Mouse (Mus musculus) hindbrain, embryonic 12.5 days (tissue): ENCODE results near the gene D5Ertd579e. TPM values are rescaled to one million over a fixed set of nuclear protein-coding genes. Genes with fewer than 3 reads are reported as not detected.

Experiments used
- ATAC-seq: fragments of 200-750 bp; cut with Nextera tagmentation; 2 replicates; pipeline ENCODE4 v1.8.0; 2017; ENCODE audit warnings: moderate TSS enrichment; ENCODE audit not compliant: low FRiP score
- H3K27ac ChIP-seq: fragments of 300-500 bp; sonication (generic); 2 replicates; pipeline ENCODE4 v1.5.1; 2016; ENCODE audit warnings: mild to moderate bottlenecking
- H3K27me3 ChIP-seq: fragments of 300-500 bp; sonication (generic); 2 replicates; pipeline ENCODE4 v1.6.1; 2016; ENCODE audit warnings: mild to moderate bottlenecking
- H3K36me3 ChIP-seq: fragments of 300-500 bp; sonication (generic); 2 replicates; pipeline ENCODE4 v1.6.1; 2016; ENCODE audit warnings: mild to moderate bottlenecking
- H3K4me1 ChIP-seq: fragments of 300-500 bp; sonication (generic); 2 replicates; pipeline ENCODE4 v1.6.1; 2016
- H3K4me2 ChIP-seq: fragments of 300-500 bp; sonication (generic); replicated peaks from 2 replicates; pipeline ENCODE4 v1.6.1; 2016; ENCODE audit warnings: mild to moderate bottlenecking
- H3K4me3 ChIP-seq: fragments of 300-500 bp; sonication (generic); 2 replicates; pipeline ENCODE4 v1.5.1; 2016; ENCODE audit warnings: mild to moderate bottlenecking
- H3K9ac ChIP-seq: fragments of 300-500 bp; sonication (generic); 2 replicates; pipeline ENCODE4 v1.6.1; 2016; ENCODE audit warnings: mild to moderate bottlenecking, moderate library complexity
- H3K9me3 ChIP-seq: fragments of 300-500 bp; sonication (generic); replicated peaks from 2 replicates; pipeline ENCODE4 v1.6.1; 2016; ENCODE audit warnings: mild to moderate bottlenecking
- WGBS: fragments of 180-500 bp; shearing (Covaris S2); methylation state at CpG from one replicate; pipeline ENCODE4 v1.1.7; 2016; 5-methylcytosine and 5-hydroxymethylcytosine counted together
- polyA plus RNA-seq: library from polyadenylated mRNA; unstranded; fragments of >200 nt; fragmentation: Nextera tagmentation; extraction: Ambion mirVana; gene quantifications from 2 replicates; pipeline ENCODE4 v1.2.1, GENCODE M21; 2016

Gene D5Ertd579e
- polyA plus RNA-seq, 1 experiment from 2014 or later: 41.8 TPM

DNA sequence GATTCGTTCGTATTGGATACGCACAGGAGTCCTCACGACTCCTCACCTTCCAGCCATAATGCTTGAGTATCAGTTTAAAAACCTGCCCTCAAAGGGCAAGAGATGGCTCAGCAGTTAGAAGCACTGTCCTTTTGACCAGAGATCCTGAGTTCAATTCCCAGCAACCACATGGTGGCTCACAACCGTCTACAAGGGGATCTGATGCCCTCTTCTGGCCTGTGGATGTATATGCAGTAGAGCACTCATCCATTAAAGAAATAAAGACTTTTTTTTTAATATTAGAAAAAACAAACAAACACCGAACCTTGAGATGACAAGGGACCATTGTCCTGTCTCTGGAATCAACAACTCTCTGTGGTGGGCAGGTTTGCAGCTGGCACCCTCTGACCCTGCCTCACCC is 111.5 kb downstream of the D5Ertd579e start:
- H3K36me3 ChIP-seq: no peaks in the 10 kb centered on the region
- no peak overlapping the region for H3K4me2 ChIP-seq
- no peak overlapping the region for H3K4me3 ChIP-seq
- H3K27me3 ChIP-seq: no peaks in the 10 kb centered on the region
- WGBS: 68% methylated on average over 6 of the region's 6 CpGs
- H3K9me3 ChIP-seq: no peaks in the 10 kb centered on the region
- no peak overlapping the region for H3K9ac ChIP-seq
- H3K4me1 ChIP-seq: peaks cover 13% of the 10 kb centered on the region
- H3K27ac ChIP-seq: no peak overlapping the region
- no peak for ATAC-seq

DNA sequence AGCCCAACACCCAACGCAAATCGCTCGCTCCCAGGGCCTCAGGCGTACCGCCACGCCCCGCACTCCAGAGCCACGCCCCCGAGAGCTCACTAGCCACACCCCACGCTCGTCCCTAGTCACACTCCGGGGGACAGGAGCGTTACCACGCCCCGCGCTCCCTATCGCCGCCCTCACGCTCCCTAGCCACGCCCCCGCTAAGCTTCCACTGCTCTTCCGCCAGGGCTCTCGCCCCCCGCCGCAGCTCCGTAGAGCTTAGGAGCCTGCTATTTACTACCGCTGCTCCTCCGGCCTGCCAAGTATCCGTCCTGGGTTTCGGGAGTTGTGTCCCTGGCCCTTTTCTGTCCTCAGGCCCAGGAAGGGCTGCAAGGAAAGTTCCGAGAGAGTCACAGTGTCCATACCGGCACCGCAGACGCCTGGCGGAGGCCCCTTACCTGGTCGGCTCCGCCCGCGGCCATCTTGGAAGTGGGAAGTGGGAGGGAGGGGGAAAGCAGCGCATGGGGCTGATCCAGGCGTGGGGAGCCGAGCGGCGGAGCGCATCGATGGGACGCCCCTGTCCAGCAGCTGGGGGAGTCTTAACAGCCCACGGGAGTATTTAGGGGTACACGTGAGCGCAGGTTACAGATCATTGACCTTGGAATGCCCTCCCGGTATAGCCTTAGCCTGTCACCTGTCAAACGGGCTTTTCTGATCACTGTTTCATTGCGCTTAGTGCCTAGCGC is 113.7 kb downstream of the D5Ertd579e start:
- ATAC-seq: peak; percentile 96
- WGBS: 2% methylated on average over 54 of the region's 54 CpGs
- peaks cover 13% of the 10 kb centered on the region for H3K4me1 ChIP-seq

DNA sequence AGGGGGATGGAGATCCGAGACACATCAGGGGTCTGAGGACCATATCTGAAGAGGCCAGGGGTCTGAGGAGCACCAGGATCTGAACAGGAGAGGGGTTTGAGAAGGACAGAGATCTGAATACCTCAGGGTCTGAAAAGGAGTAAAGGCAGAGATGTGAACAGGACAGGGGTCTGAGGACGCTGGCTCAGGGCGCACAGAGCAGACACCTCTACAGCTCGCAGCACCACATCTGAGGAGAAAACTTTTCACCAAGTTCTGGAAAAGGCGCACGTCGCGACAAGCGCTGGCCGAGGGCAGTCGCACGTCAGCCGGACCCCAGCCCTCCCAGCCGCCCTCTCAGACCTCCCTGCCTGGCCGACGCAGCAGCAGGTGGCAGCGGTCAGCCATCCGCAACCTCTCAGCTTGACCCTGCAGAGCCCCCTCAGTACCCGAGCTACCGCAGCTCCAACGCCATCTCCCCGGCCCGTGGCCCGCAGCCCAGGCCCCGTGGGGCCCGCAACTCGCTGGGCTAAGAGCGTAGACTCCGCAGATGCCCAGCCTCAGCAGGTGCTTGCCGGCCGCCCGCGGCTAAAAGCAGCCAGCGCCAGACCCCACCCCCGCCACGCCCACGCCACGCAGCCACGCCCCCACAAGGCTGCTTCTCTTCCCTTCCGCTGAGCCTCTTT is 114.4 kb downstream of the D5Ertd579e start:
- Histone ChIP-seq H3K9ac (peak overlapping the region; percentile 76), H3K4me2 (peak overlapping the region; percentile 89), H3K4me1 (peaks cover 13% of the 10 kb centered on the region), H3K4me3 (peak overlapping the region; percentile 54), H3K36me3 (no peaks in the 10 kb centered on the region), H3K9me3 (no peaks in the 10 kb centered on the region), H3K27me3 (no peaks in the 10 kb centered on the region), H3K27ac (peak overlapping the region; percentile 82)
- WGBS: 1% methylated on average over 35 of the region's 40 CpGs
- peak; percentile 27 for ATAC-seq

More for the DNA sequence above, 113.7 kb downstream of the D5Ertd579e start:
- Histone ChIP-seq H3K36me3 (no peaks in the 10 kb centered on the region), H3K27me3 (no peaks in the 10 kb centered on the region), H3K9me3 (no peaks in the 10 kb centered on the region), H3K4me2 (peak overlapping the region; percentile 89), H3K27ac (peak overlapping the region; percentile 82), H3K4me3 (peak overlapping the region; percentile 54), H3K9ac (peak overlapping the region; percentile 76)

DNA sequence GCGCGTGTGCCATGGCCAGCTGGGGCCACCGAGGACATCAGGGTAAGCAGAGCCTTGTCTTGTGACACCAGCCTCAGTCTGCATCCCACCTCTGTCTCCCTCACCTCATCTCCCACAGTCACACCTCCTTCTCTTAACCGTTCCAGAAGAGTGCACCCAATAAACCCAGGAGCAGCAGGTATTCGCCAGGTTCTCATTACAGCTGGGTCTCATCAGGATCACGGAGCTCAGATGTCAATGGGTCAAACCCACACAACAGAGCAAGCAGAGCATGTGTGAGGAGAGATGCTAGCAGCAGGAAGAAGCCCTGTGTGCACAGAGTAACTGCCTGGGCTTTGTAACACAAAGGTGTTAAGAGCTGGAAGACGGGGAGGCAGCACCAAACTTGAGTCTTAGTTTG is 115.9 kb downstream of the D5Ertd579e start:
- 84% methylated on average over 7 of the region's 7 CpGs for WGBS

DNA sequence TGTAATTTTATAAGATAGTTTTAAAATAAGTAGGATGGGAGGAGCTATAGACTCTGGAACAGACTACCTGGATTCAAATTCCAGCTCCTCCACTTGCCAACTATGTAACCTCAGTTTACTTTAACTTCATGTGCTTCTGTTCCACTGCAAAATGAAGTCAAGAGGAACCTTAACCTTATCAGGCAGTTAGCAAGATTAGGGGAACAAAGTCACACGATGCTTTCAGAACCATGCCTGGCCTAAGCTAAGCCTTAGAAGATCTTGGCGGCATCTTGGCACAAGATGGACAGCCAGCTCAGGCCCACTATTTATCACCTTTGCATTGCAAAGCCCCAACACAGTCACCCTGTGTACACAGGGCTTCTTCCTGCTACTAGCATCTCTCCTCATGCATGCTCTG is 116.8 kb downstream of the D5Ertd579e start:
- ATAC-seq: no peak
- no peaks in the 10 kb centered on the region for H3K9me3 ChIP-seq
- H3K4me1 ChIP-seq: peaks cover 18% of the 10 kb centered on the region
- H3K9ac ChIP-seq: no peak overlapping the region
- H3K36me3 ChIP-seq: no peaks in the 10 kb centered on the region
- no peak overlapping the region for H3K4me2 ChIP-seq
- 91% methylated on average over 2 of the region's 2 CpGs for WGBS
- no peaks in the 10 kb centered on the region for H3K27me3 ChIP-seq
- H3K4me3 ChIP-seq: no peak overlapping the region
- H3K27ac ChIP-seq: no peak overlapping the region

More for the DNA sequence above, 115.9 kb downstream of the D5Ertd579e start:
- no peaks in the 10 kb centered on the region for H3K27me3 ChIP-seq
- no peak overlapping the region for H3K9ac ChIP-seq
- H3K4me3 ChIP-seq: no peak overlapping the region
- no peaks in the 10 kb centered on the region for H3K9me3 ChIP-seq
- H3K4me2 ChIP-seq: no peak overlapping the region
- peaks cover 13% of the 10 kb centered on the region for H3K4me1 ChIP-seq
- no peaks in the 10 kb centered on the region for H3K36me3 ChIP-seq
- H3K27ac ChIP-seq: no peak overlapping the region
- no peak for ATAC-seq

DNA sequence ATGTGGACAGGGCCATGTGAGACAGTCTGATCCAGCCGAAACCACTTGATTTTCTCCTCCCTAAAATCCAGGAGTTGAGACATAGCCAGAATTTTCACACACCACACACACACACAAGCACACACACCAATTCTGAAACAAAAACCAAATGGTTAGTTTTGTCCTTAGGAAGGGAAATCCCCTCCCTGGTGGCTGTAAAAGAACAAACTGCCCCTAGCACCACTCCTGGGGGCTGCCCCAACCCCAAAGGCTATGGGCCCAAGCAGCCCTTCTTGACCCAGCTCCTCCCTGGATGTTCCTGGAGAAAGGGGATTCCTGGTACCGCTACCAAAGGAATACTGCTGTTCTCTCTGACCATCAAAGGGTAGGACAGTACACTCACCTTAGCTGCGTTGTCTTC is 119.4 kb downstream of the D5Ertd579e start:
- 92% methylated on average over 3 of the region's 3 CpGs for WGBS

DNA sequence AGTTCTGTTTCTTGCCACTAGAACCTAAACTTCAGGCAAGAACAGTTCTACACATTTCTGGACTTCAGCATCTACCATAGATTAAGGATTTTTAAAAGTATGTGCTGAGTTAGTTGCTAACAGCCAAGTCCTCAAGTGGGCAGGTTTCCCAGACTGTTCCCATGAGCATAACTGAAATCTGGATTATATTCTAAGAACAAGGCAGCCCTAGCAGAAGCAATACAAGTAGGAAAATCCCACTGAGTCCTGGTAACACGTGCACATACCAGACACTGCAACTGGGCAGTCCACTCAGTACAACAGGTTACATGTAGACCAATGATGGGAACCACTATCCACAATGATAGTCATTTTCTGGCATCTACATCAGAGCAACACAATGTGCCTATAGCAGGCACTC is 120.1 kb downstream of the D5Ertd579e start:
- Histone ChIP-seq H3K27me3 (no peaks in the 10 kb centered on the region), H3K4me2 (no peak overlapping the region), H3K4me3 (no peak overlapping the region), H3K4me1 (peaks cover 5% of the 10 kb centered on the region; the same call in 1 of the 2 replicates), H3K27ac (no peak overlapping the region), H3K36me3 (peaks cover 7% of the 10 kb centered on the region), H3K9ac (no peak overlapping the region), H3K9me3 (no peaks in the 10 kb centered on the region)
- WGBS: 87% methylated on average over 1 of the region's 1 CpGs
- ATAC-seq: no peak

More for the DNA sequence above, 119.4 kb downstream of the D5Ertd579e start:
- no peaks in the 10 kb centered on the region for H3K9me3 ChIP-seq
- peaks cover 2% of the 10 kb centered on the region; the same call in 1 of the 2 replicates for H3K36me3 ChIP-seq
- no peaks in the 10 kb centered on the region for H3K27me3 ChIP-seq
- no peak overlapping the region for H3K9ac ChIP-seq
- H3K4me1 ChIP-seq: peaks cover 13% of the 10 kb centered on the region
- no peak overlapping the region for H3K27ac ChIP-seq
- H3K4me3 ChIP-seq: no peak overlapping the region
- no peak overlapping the region for H3K4me2 ChIP-seq
- no peak for ATAC-seq

DNA sequence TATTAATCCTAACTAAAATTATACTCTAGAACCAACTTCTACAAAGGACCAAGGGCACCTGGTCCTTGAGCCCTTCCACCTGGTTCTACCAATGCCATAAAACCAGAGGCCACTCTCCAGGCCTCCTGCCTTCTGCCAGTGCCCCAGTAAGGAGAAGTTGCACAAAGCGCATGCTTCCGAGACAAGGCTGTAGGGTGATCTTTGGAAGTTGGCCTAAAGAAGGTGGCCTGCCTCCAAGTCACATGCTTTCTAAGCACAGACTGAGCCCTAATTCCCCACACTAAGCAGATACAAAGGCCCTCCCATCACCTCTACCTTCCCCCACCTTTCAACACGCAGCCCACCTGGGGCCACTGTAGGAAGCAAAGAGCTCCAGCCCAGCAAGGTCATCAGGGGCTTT is 120.6 kb downstream of the D5Ertd579e start:
- Histone ChIP-seq H3K4me2 (no peak overlapping the region), H3K36me3 (peaks cover 7% of the 10 kb centered on the region), H3K4me3 (no peak overlapping the region), H3K9ac (no peak overlapping the region), H3K9me3 (no peaks in the 10 kb centered on the region), H3K4me1 (peaks cover 5% of the 10 kb centered on the region; the same call in 1 of the 2 replicates), H3K27me3 (no peaks in the 10 kb centered on the region), H3K27ac (no peak overlapping the region)
- no peak for ATAC-seq
- 87% methylated on average over 3 of the region's 3 CpGs for WGBS

DNA sequence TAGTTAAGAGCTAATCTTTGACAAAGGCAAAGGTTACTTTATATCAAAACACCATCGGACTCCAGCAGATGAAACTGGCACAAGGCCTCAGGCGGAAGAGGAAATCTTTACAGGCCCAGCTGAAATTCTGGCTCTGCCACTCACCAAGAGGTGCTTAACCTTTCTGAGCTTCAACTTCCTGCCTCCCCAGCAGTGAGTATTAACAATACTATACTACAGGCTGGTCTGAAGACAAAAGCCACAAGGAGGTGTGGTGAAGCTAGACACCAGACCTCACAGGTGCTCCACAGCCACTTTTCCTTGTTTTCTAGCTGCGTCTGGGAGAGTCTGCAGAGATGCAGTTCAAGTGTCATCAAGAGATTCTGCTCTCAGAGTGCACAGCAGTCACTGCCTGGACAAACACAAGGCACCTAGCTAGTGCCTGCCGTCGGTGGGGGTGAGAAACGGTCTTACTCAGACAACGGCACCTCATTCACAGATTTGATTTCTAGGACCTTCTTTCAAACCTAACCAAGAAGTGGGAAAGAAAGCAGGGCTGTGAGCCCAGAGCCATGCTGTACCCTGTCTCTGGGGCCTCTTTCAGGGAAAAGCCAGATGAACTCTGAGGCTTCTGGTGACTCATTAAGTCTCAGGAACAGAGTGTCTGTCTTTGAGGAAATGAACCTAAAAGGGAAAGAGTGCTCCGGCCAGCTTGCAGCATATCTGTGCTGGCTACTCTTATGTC is 121.5 kb downstream of the D5Ertd579e start:
- peaks cover 5% of the 10 kb centered on the region; the same call in 1 of the 2 replicates for H3K4me1 ChIP-seq
- no peak overlapping the region for H3K4me3 ChIP-seq
- H3K9ac ChIP-seq: no peak overlapping the region
- ATAC-seq: no peak
- no peaks in the 10 kb centered on the region for H3K9me3 ChIP-seq
- no peak overlapping the region for H3K4me2 ChIP-seq
- peaks cover 7% of the 10 kb centered on the region for H3K36me3 ChIP-seq
- H3K27me3 ChIP-seq: no peaks in the 10 kb centered on the region
- WGBS: 63% methylated on average over 8 of the region's 8 CpGs
- no peak overlapping the region for H3K27ac ChIP-seq

DNA sequence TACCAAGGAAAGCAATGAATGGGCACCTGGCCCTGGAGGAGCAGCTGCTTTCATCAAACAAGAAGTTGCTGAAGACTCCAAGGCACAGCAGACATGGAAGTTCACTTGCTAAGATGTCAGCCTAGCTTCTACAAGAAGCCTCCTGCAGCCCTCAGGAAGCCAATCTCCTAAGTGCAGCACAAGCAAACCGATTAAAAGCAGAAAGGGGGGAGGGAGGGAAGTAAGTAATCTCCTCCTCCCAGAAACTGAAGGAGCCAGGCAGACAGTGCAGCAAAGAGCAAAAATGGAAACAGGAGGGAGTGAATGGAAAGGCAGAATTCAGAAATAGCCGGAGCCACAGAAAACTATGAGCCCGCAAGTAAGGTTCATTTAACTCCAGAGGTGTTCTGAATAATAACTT is 122.5 kb downstream of the D5Ertd579e start:
- H3K27ac ChIP-seq: no peak overlapping the region
- H3K9me3 ChIP-seq: no peaks in the 10 kb centered on the region
- no peak overlapping the region for H3K4me3 ChIP-seq
- ATAC-seq: no peak
- H3K9ac ChIP-seq: no peak overlapping the region
- no peak overlapping the region for H3K4me2 ChIP-seq
- 66% methylated on average over 3 of the region's 3 CpGs for WGBS
- peaks cover 7% of the 10 kb centered on the region; the same call in 1 of the 2 replicates for H3K4me1 ChIP-seq
- no peaks in the 10 kb centered on the region for H3K27me3 ChIP-seq
- H3K36me3 ChIP-seq: peaks cover 7% of the 10 kb centered on the region

DNA sequence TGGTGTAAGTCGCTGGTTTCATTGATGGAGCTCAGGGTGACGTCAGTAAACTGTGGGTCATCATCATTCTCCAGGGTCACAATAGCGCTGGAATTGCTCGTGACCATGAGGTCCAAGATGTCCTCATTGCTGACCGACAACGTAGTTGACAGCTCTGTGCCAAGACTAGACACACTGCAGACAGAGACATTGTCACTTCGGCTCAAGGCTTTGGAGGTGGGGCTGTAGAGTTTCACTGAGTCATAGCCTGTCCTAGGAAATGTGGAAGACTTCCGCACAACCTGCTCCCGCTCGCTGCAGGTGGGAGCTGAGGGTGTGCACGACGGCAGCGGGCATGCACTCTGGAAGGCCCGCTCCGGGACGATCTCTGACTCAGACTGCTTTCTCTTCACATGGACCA is 124.5 kb downstream of the D5Ertd579e start:
- Histone ChIP-seq H3K4me3 (no peak overlapping the region), H3K9me3 (no peaks in the 10 kb centered on the region), H3K36me3 (peaks cover 7% of the 10 kb centered on the region), H3K4me2 (no peak overlapping the region), H3K27me3 (no peaks in the 10 kb centered on the region), H3K27ac (no peak overlapping the region), H3K4me1 (peaks cover 7% of the 10 kb centered on the region; the same call in 1 of the 2 replicates), H3K9ac (no peak overlapping the region)
- ATAC-seq: no peak
- 94% methylated on average over 16 of the region's 16 CpGs for WGBS

DNA sequence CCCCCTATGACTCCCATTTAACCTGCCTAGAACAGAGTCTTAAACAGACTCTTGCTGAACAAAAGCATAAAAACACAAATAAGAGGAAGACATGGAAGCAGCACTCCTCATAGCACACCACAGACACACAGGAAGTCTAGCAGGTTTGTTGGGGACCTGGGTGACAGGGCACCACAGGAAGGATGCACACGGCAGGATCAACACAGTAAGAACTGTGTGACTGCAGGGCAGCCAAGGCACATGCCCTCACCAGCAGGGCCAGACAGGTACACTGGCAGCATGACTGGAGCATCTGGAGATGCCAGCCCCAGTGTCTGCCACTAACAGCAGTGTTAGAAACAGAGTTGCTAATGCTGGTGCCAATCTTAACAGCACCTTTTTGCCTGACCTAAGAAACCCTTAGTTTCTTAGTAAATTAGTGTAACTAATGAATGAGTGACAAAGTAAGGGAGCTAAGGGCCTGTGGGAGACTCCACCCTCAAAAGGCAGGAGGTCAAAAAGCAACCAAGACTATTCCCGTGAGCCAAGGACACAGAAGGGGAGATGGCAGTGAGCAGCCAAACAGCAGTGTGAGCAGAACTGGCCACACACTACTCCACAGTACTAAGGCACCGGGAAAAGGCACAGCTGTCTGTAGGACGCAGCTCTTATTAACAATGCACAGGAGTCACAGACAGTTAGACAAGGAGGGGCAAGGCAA is 125.1 kb downstream of the D5Ertd579e start:
- 90% methylated on average over 4 of the region's 4 CpGs for WGBS
- no peak overlapping the region for H3K4me3 ChIP-seq
- H3K36me3 ChIP-seq: peaks cover 7% of the 10 kb centered on the region
- no peak for ATAC-seq
- H3K9me3 ChIP-seq: no peaks in the 10 kb centered on the region
- H3K4me2 ChIP-seq: no peak overlapping the region
- no peaks in the 10 kb centered on the region for H3K27me3 ChIP-seq
- H3K4me1 ChIP-seq: peaks cover 7% of the 10 kb centered on the region; the same call in 1 of the 2 replicates
- no peak overlapping the region for H3K27ac ChIP-seq
- H3K9ac ChIP-seq: no peak overlapping the region
